Mouse (Mus musculus) cerebellum, adult 9-10 months (tissue): ENCODE data around the gene C2cd3.

ENCODE experiments used
- DNase-seq: peaks from one replicate; pipeline ENCODE4 v3.0.0; 2022

The C2cd3 gene

GRCm38 (mm10) chr7:100501027-100501843 is 129.2 kb downstream of the C2cd3 start:
- no peak for DNase-seq

- no peak for DNase-seq
These were observed 129.9 kb downstream of the C2cd3 start for GRCm38 (mm10) chr7:100501844-100502373.

GRCm38 (mm10) chr7:100502374-100502922 is 130.4 kb downstream of the C2cd3 start:
- no peak for DNase-seq

GRCm38 (mm10) chr7:100503076-100503475 is 131.0 kb downstream of the C2cd3 start:
- DNase-seq = no peak

- DNase-seq = no peak
These were observed 132.9 kb downstream of the C2cd3 start for GRCm38 (mm10) chr7:100504740-100505487.

GRCm38 (mm10) chr7:100506494-100506893 is 134.5 kb downstream of the C2cd3 start:
- no peak for DNase-seq

GRCm38 (mm10) chr7:100508670-100509069 is 136.6 kb downstream of the C2cd3 start:
- DNase-seq = no peak

- no peak for DNase-seq
These were observed 139.6 kb downstream of the C2cd3 start for GRCm38 (mm10) chr7:100511602-100512001.

GRCm38 (mm10) chr7:100514573-100514972 is 142.5 kb downstream of the C2cd3 start, which contains the start of gene Dnajb13:
Dnajb13 (minus strand) TSS chr7:100514960.
- no peak for DNase-seq
